Mouse (Mus musculus) spleen, postnatal 4 days (tissue): ENCODE measurements around the gene Akirin1.
A peak's percentile ranks its signal among the peaks of the same experiment; 100 is the strongest.

ENCODE experiments used
- DNase-seq, 2 experiments: peaks; one replicate each; pipeline ENCODE4 v3.0.0; 2022; ENCODE audit warnings: low spot score in 2 of 2

Akirin1 gene

GRCm38 (mm10) chr4:123718434-123718780 is 31.7 kb downstream of the Akirin1 start:
- no peak for DNase-seq

GRCm38 (mm10) chr4:123717574-123718433 is 32.3 kb downstream of the Akirin1 start, which contains the start of gene Ndufs5:
Ndufs5 (minus strand) TSS chr4:123718202.
- peak; percentile 97 to 99 for DNase-seq

- no peak for DNase-seq
These were observed 37.7 kb downstream of the Akirin1 start for GRCm38 (mm10) chr4:123712431-123712830.

- DNase-seq: no peak
These were observed 42.8 kb downstream of the Akirin1 start for GRCm38 (mm10) chr4:123707340-123707739.

GRCm38 (mm10) chr4:123705340-123705739 is 44.8 kb downstream of the Akirin1 start:
- no peak for DNase-seq

GRCm38 (mm10) chr4:123693384-123693783 is 56.8 kb downstream of the Akirin1 start:
- no peak for DNase-seq

GRCm38 (mm10) chr4:123692071-123692470 is 58.1 kb downstream of the Akirin1 start:
- no peak for DNase-seq

- DNase-seq: no peak
These were observed 59.8 kb downstream of the Akirin1 start for GRCm38 (mm10) chr4:123690311-123690710.

GRCm38 (mm10) chr4:123687025-123687781 is 62.9 kb downstream of the Akirin1 start:
- DNase-seq: no peak

- DNase-seq: no peak
These were observed 63.6 kb downstream of the Akirin1 start for GRCm38 (mm10) chr4:123686368-123687024.

GRCm38 (mm10) chr4:123685506-123686242 is 64.5 kb downstream of the Akirin1 start:
- no peak for DNase-seq

GRCm38 (mm10) chr4:123685046-123685445 is 65.1 kb downstream of the Akirin1 start:
- DNase-seq: no peak
